Mouse (Mus musculus) ES-E14 (cell line): Measurements from ENCODE around the gene Cfap74.

ENCODE experiments used
- CHD2 ChIP-seq: IDR thresholded peaks from 2 replicates; pipeline ENCODE4 v1.6.1; 2014; ENCODE audit warnings: mild to moderate bottlenecking, low read depth, low read length, inconsistent platforms
- HCFC1 ChIP-seq: IDR thresholded peaks from 2 replicates; pipeline ENCODE4 v1.6.1; 2012; ENCODE audit warnings: low read length, inconsistent platforms, borderline replicate concordance; ENCODE audit not compliant: insufficient read depth
- MAFK ChIP-seq: IDR thresholded peaks from 2 replicates; pipeline ENCODE4 v1.6.1; 2014; ENCODE audit warnings: mild to moderate bottlenecking, low read depth, low read length, inconsistent platforms; ENCODE audit not compliant: insufficient read depth
- ZC3H11A ChIP-seq: IDR thresholded peaks from 2 replicates; pipeline ENCODE4 v1.6.1; 2012; ENCODE audit warnings: low read depth, mild to moderate bottlenecking, inconsistent platforms, low read length, borderline replicate concordance
- ZNF384 ChIP-seq: IDR thresholded peaks from 2 replicates; pipeline ENCODE4 v1.6.1; 2012; ENCODE audit warnings: low read depth, low read length, inconsistent platforms

DNA sequence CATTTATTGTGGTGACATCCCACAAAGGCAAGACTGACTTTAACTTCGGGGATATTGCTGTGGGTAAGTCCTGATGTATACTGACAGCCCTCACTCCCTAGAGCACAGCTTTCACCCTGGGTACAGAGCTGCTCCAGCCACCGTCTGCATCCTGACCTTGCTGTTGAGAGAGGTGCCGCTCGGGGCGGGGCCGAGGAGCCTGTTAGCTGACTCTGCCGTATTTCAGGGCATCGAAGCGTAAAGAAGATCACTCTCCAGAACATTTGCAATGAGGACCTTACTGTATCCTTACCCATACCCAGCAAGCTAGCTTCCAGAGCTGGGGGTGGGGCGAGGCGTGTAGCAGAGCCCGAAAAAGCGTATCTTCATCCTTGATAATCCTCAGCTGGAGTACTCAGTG, 54.1 kb downstream of the Cfap74 start:
- TF ChIP-seq MAFK (no peak), ZNF384 (no peak), HCFC1 (no peak), CHD2 (no peak), ZC3H11A (no peak)
